Mouse (Mus musculus) cerebellum, adult 9-11 months (tissue): ENCODE results near the gene Col4a3.

Experiments
- DNase-seq: peaks from one replicate; pipeline ENCODE4 v3.0.0; 2022

Col4a3 gene

GRCm38 (mm10) chr1:82586713-82587399 lies at the start of gene Col4a3, which contains the start of gene Col4a4:
Gene Col4a3, plus strand, starts transcription at chr1:82586921.
Gene Col4a4, minus strand, starts transcription at chr1:82586849.
- DNase-seq, result peak; percentile 46

GRCm38 (mm10) chr1:82537848-82538247 lies 48.9 kb upstream of the Col4a3 start:
- DNase-seq, result no peak

GRCm38 (mm10) chr1:82540056-82540455 lies 46.7 kb upstream of the Col4a3 start:
- DNase-seq, result no peak

- DNase-seq, result no peak
These were observed 42.8 kb upstream of the Col4a3 start for GRCm38 (mm10) chr1:82543934-82544333.

GRCm38 (mm10) chr1:82544419-82545185 lies 42.1 kb upstream of the Col4a3 start:
- no peak for DNase-seq

GRCm38 (mm10) chr1:82545199-82545960 lies 41.3 kb upstream of the Col4a3 start:
- DNase-seq, result no peak

- no peak for DNase-seq
These were observed 32.3 kb upstream of the Col4a3 start for GRCm38 (mm10) chr1:82554443-82554850.

- no peak for DNase-seq
These were observed 31.8 kb upstream of the Col4a3 start for GRCm38 (mm10) chr1:82554889-82555288.

GRCm38 (mm10) chr1:82560223-82560622 lies 26.5 kb upstream of the Col4a3 start:
- no peak for DNase-seq

- no peak for DNase-seq
These were observed 17.3 kb upstream of the Col4a3 start for GRCm38 (mm10) chr1:82569405-82569804.

GRCm38 (mm10) chr1:82571758-82572157 lies 15.0 kb upstream of the Col4a3 start:
- no peak for DNase-seq

GRCm38 (mm10) chr1:82575681-82576080 lies 11.0 kb upstream of the Col4a3 start:
- no peak for DNase-seq

GRCm38 (mm10) chr1:82576182-82576581 lies 10.5 kb upstream of the Col4a3 start:
- no peak for DNase-seq

GRCm38 (mm10) chr1:82577339-82577738 lies 9.4 kb upstream of the Col4a3 start:
- no peak for DNase-seq

- no peak for DNase-seq
These were observed 8.8 kb upstream of the Col4a3 start for GRCm38 (mm10) chr1:82577915-82578314.

- DNase-seq, result no peak
These were observed 8.4 kb upstream of the Col4a3 start for GRCm38 (mm10) chr1:82578320-82578719.

GRCm38 (mm10) chr1:82585981-82586380 lies 740 bp upstream of the Col4a3 start:
- DNase-seq, result no peak

- no peak for DNase-seq
These were observed 3.5 kb downstream of the Col4a3 start for GRCm38 (mm10) chr1:82590266-82590665.

GRCm38 (mm10) chr1:82596864-82597596 lies 10.3 kb downstream of the Col4a3 start:
- no peak for DNase-seq

GRCm38 (mm10) chr1:82603198-82603950 lies 16.7 kb downstream of the Col4a3 start:
- DNase-seq, result no peak

GRCm38 (mm10) chr1:82605347-82605746 lies 18.6 kb downstream of the Col4a3 start:
- no peak for DNase-seq

- no peak for DNase-seq
These were observed 19.1 kb downstream of the Col4a3 start for GRCm38 (mm10) chr1:82605856-82606255.
